Mouse (Mus musculus) heart, adult 2 months (tissue): ENCODE data around the gene Hsp90aa1.

ENCODE experiments used
- CTCF ChIP-seq: fragments of 200-600 bp; IDR thresholded peaks from 2 replicates; pipeline ENCODE4 v1.8.1; 2022; ENCODE audit warnings: antibody characterized with exemption, mild to moderate bottlenecking, moderate library complexity
- EP300 ChIP-seq: fragments of 200-500 bp; IDR thresholded peaks from 2 replicates; pipeline ENCODE4 v1.6.1; 2011; ENCODE audit warnings: low read depth, low read length, control low read depth; ENCODE audit not compliant: insufficient read depth
- POLR2A ChIP-seq: fragments of 200-500 bp; IDR thresholded peaks from 2 replicates; pipeline ENCODE4 v1.6.1; 2011; ENCODE audit warnings: mild to moderate bottlenecking, low read depth, low read length, control low read depth; ENCODE audit not compliant: insufficient read depth

- TF ChIP-seq CTCF (no peak), POLR2A (no peak), EP300 (no peak)
These were observed 3.4 kb downstream of the Hsp90aa1 start for GRCm38 (mm10) chr12:110699171-110699547.
